Mouse (Mus musculus) adrenal gland, adult (tissue): ENCODE measurements around the gene Vmn1r85.
"Not testable (repeated sequence)": the region's sequence is repeated elsewhere in the genome, so short reads cannot be mapped to it uniquely, and the experiment has no call there.

Experiments
- DNase-seq, 2 experiments: peaks; one replicate each; pipeline ENCODE4 v3.0.0; 2022 to 2023; ENCODE audit warnings: low spot score in 1 of 2; ENCODE audit not compliant: inconsistent age in 2 of 2

The Vmn1r85 gene

DNA sequence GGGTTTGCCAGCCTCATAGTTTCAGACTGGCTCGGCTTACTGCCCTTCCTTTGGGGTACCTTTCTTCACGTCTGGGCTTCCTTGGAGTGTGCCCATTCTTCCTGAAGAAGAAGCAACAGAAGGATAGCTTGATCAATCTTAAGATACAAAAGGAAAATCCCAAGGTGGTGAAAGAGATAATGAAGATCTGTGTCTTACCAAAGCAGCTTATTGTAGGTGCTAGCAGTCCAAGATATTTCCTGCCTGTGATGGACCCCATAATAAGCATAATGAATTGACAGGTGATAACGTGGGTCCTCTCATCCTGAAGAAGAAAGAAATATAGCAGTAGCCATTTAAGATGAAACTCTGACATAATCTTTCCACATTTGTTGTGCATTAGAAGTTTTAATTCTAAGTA lies at the start of gene Vmn1r85:
TSS of gene Vmn1r85 (minus strand) at position 101 of the 400 bp plus-strand sequence.
- no peak for DNase-seq

DNA sequence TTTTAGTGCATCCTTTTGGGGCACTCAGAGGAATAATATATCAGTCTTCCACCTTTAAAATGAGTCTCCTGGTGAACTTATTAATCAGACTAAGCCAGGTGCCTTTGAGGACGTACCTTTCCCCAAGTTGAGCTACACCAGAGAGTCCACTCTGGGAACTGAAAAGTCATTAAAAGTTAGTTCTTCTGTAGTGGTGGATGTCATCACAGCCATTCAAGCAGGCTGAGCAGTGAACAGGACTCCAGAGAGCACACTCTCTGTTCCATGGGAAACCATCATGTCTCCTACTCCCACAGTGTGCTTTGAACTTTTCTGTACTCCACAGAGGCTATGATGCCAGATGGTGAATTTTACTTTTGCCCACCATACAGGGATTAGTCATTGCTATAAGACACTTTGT lies 45.1 kb upstream of the Vmn1r85 start, which contains the start of gene Vmn1r87:
TSS of gene Vmn1r87 (minus strand) at position 101 of the 400 bp plus-strand sequence.
- no peak for DNase-seq

- no peak for DNase-seq
Observed at GRCm38 (mm10) chr7:13137340-13137739, 42.4 kb upstream of the Vmn1r85 start.

DNA sequence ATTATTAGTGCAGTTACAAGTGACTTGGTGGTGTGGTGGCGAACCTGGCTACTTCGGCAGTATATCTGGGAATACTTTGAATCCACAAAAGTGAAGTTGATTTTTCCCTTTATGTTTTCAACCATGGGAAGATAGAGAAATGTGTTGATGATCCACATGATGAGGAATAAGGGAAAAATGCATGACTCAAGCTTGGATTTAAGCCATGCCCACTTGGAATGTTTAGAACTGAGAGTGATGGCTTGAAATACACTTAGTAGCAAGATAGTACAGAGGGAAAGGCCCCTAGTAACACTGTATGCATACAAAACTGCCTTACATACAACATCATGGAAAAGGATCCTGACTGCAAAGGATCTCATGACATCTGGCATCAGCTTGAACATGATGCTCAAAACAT lies 36.9 kb upstream of the Vmn1r85 start:
- no peak for DNase-seq

DNA sequence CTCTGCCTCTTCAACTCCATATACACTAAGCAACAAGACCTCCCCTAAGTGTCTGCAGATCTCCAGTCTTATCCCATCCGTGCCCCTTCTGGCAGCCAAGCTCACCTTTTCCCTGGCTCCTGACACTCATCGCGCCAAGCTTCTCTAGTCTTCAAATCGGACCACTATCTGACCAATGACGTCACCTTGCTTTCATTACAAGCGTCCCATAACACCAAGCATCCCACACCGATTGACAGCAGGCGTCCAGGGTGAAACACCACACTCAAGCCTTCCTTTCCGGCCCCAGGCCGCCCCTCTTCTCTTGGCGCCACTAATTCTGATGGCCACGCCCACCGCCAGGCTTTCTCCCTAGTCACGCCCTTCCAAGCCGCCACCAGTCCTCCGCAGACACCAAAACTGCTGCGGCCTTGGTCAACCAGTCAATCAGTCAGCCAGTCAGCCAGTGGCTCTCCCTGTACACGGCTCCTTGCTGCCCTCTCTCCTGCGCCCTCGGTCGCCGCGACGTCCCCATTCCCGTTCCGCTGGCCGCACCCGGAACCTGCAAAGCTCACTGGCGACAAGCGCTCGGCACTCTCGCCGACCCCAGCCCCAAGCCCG lies 28.7 kb upstream of the Vmn1r85 start:
- peak; percentile 37 to 66 for DNase-seq

DNA sequence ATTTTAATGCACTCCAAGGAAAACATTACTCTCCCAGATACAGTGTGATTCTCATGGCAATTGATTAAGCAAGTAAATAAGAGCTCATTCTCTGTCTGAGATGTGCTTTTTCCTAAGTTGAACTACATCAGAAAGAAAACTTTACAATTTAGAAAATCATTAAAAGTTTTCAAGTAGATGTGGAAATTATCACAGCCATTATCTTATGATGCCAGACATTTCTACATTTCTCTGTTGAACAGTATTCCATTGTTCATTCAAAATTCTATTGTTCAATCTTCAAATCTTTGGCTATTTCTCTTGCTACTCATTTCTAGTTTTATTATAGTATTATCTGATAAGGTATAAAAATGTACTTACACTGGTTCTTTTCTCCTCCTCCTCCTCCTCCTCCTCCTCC lies 24.8 kb upstream of the Vmn1r85 start, which contains the start of gene Vmn1r86:
TSS of gene Vmn1r86 (minus strand) at position 101 of the 400 bp plus-strand sequence.
- no peak for DNase-seq

GRCm38 (mm10) chr7:13072293-13072692 lies 22.7 kb downstream of the Vmn1r85 start:
- DNase-seq: peak in 1 of 2 experiments; percentile 32

DNA sequence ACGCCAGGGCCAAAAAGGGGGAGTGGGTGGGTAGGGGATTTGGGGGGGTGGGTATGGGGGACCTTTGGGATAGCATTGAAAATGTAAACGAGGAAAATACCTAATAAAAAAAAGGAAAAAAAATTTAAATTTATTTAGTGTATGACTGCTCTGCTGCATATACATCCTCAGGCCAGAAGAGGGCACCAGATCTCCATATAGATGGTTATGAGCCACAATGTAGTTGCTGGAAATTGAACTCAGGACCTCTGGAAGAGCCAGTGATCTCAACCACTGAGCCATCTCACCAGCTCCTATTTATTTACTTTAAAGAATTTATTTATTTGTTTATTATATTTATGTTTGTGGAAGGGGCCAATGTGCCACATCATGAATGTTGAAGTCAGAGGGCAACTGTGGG lies 31.6 kb downstream of the Vmn1r85 start:
- DNase-seq: not testable (repeated sequence)

- DNase-seq: no peak
Observed at GRCm38 (mm10) chr7:13059536-13059935, 35.4 kb downstream of the Vmn1r85 start.

DNA sequence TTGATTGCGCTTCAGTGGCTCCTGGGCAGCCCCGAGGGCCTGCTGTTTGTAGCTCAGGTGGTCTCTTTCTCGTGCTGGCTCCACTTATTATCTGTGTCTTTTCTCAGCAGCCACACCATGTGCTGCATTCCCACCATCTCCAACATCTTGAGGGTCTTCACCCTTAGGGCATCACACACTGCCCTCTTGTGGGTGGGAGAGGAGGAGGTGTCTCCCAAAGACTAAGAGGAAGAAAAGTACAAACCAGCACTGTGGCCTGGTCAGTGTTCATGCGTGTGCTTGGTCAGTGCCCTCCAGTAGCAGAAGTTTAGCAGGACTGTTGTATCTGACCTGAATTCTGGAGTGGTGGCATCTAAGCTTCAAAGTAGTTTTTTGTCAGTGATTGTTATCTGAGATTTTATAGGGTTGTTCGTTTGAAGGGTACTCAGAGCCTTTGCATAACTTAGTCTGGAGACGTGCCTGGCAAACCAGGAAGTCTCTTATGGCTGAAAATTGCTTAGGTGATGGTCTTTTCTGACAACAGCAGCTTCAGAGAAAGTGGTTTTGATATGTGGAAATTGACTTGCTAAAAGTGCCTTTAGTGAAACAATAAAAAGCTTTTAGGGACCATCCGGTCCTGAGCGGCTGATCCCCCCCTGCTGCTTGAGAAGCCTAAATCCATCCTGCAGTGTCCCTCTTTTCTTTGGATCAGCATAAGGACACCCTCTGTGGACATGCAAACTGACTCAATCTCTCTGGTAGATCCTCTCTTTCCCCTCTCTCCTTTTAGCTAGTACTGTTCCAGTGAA lies 37.9 kb downstream of the Vmn1r85 start:
- no peak for DNase-seq

GRCm38 (mm10) chr7:13054287-13055010 lies 40.5 kb downstream of the Vmn1r85 start, which contains the start of gene Mzf1:
Mzf1 (minus strand) TSS chr7:13054764.
- DNase-seq: peak; percentile 95 to 99

DNA sequence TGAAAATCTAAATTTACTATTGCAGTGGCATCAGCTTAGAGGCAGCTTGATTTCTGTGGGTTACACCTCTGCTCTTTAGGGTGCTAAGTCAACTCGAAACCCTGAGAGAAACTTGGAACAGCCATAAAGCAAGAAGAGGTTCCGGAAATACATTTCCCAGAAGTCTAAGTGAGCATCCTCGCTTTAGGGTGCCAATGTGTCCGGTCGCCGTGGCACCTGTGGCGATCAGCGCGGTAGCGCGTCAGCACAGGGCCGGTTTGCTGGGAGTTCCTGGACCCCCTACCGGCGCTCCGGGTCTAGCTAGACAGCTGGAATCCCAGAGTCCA lies 41.0 kb downstream of the Vmn1r85 start:
- no peak for DNase-seq

- peak in 1 of 2 experiments; percentile 43 for DNase-seq
Observed at GRCm38 (mm10) chr7:13053501-13053900, 41.5 kb downstream of the Vmn1r85 start.

- DNase-seq: peak in 1 of 2 experiments; percentile 28
Observed at GRCm38 (mm10) chr7:13053001-13053400, 42.0 kb downstream of the Vmn1r85 start.

DNA sequence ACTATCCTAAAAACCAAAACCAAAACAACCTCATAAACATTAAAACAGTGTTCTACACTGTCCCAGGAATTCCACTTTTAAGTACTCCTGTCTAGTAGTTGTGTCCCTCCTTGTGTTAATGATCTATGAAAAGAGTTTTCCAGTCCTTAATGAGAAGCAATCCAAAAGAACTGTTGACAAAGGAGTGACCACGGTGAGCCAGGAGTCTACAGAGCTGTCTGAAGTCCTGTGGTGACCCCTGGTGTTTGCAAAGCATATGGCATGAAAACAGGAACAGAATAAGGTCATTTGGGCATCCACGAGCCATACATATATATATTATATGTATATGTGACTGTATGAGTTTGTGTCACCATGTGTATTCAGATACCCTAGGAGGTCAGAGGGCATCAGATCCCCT lies 48.9 kb downstream of the Vmn1r85 start:
- DNase-seq: peak; percentile 66 to 93

GRCm38 (mm10) chr7:13044254-13044625 lies 50.7 kb downstream of the Vmn1r85 start:
- no peak for DNase-seq

- DNase-seq: peak; percentile 57 to 77
Observed at GRCm38 (mm10) chr7:13043445-13044253, 51.3 kb downstream of the Vmn1r85 start.

DNA sequence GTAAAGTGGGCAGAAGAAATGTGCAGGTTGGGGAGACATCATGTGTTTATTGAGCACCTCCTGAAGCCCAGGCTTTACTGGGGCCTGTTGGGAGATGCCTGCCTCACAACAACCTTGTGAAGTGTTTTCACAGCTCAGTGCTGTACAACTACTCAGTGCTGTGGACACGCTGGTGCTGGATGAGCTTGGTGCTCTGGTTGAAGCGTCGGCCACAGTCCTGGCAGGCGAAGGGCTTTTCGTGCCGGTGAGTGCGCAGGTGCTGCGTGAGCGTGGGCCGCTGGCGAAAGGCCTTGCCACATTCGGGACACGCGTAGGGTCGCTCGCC lies 51.9 kb downstream of the Vmn1r85 start:
- no peak for DNase-seq

- no peak for DNase-seq
Observed at GRCm38 (mm10) chr7:13042511-13042910, 52.5 kb downstream of the Vmn1r85 start.

DNA sequence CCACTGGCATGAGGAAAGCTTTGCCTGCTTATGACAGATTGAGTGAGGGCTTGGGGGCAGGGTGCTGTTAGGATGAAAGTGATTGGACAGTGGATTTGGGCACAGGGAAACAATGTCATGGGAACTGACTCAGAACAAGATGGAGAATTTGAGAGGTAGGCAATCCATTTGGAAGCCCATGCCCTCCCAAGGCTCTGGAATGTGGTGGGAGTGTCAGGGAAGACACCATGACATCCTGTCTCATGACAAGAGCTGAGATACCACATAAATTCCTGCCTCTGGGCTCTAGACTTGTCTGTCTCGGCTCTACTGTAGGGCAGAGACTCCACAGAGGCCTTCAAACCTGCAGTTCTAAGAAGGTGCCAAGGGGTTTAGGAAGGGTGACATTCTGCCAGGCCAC lies 53.7 kb downstream of the Vmn1r85 start:
- DNase-seq: peak in 1 of 2 experiments; percentile 23

- DNase-seq: no peak
Observed at GRCm38 (mm10) chr7:13039181-13039580, 55.8 kb downstream of the Vmn1r85 start.
